Mouse (Mus musculus) left cerebral cortex, postnatal 36 days (tissue): Measurements from ENCODE around the gene Glb1. TPM values are rescaled to one million over a fixed set of nuclear protein-coding genes. Genes with fewer than 3 reads are reported as not detected.
"Not testable (repeated sequence)": the region's sequence is repeated elsewhere in the genome, so short reads cannot be mapped to it uniquely, and the experiment has no call there.

ENCODE experiments used
- DNase-seq, 2 experiments: peaks; one replicate each; pipeline ENCODE4 v3.0.0; 2021 to 2022; ENCODE audit warnings: low spot score in 2 of 2, mixed read lengths in 1 of 2
- intact Hi-C: fragments of 180-260 bp; cut with DNase I; formaldehyde crosslinking; loops from one replicate; pipeline ENCODE4 v1.15.1; 2025
- total RNA-seq, 2 experiments: library from RNA; stranded (reverse); gene quantifications; 2 replicates each; pipeline ENCODE4 v1.2.3; 2021

Glb1 gene
- total RNA-seq, 2 experiments from 2014 or later = 24.5 to 26.5 TPM

DNA sequence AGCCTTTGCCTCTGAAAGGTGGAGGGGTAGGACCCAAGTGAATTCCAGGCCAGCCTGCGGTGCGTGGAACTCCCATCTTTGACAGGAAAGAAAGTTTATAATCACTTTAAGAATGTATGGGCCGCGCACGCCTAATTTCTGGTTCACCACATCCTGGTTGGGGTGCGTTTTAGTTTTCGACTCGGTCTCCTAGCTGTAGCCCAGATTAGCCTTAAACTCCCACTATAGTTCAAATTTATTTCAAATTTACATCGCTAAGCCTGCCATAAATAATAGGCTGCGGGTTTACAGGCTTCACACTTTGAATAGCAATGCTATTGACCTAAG is 10.2 kb upstream of the Glb1 start:
- intact Hi-C loops = no loop called here
- no peak for DNase-seq

DNA sequence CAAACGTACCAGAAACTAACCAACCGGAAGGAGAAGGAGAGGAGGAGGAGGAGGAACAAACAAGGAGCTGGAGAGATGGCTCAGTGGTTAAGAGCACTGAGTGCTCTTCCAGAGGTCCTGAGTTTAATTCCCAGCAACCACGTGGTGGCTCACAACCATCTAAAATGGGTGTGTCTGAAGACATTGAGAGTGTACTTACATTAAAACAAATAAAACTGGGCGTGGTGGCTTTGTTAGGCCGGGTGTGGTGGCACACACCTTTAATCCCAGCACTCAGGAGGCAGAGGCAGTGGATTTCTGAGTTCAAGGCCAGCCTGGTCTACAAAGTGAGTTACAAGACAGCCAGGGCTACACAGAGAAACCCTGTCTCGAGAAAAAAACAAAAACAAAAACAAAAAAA is 6.7 kb upstream of the Glb1 start:
- intact Hi-C loops, DNase-seq: not testable (repeated sequence)

DNA sequence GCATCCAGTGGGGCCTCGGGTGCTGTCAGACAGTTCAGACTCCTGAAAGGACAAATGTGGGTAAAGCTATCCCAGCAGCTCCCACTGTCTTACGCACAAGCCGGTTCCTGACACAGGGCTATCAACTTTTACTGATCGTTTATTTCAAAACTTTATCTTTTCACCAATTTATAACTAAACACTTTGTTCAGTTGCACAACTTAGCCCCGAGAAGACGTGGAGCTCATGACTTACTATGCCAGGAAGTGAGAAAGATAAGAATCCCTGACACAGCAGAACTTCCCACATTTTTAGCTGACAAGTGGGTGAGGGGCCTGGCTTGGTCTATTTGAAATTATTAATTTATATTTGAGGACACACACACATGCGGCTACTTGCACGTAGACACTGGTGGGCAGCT is 6.2 kb upstream of the Glb1 start:
- intact Hi-C loops = no loop called here
- DNase-seq = no peak

DNA sequence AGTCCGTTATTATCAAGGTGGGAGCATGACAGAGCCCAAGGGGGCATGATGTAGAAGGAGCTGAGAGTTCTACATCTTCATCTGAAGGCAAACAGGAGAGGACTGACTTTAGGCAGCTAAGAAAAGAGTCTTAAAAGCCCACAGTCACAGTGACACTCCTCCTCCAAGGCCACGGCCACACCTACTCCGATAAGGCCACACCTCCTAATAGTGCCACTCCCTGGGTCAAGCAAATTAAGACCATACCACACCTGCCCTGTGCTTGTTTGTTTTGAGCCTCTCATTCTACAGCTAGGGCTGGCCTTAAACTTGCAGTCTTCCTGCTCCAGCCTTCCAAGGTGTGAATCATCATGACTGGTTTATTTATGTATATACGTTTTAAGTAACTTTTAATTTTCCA is 5.6 kb upstream of the Glb1 start:
- intact Hi-C loops = no loop called here
- no peak for DNase-seq

DNA sequence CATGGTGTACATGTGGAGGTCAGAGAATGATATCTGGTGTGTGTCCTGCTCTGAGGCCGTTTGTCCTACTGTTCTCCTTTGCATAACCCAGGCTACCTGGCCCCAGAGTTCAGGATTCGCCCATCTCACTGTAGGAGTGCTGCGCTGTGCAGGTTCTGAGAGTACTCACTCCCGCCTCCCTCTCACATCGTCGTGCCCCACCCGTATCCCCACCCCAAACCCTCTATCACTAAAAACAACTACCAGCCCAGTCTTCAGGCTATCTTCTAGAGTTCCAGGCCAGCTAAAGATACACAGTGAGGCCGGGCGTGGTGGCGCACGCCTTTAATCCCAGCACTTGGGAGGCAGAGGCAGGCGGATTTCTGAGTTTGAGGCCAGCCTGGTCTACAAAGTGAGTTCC is 1.2 kb upstream of the Glb1 start:
- no peak for DNase-seq
- intact Hi-C loops = no loop called here

DNA sequence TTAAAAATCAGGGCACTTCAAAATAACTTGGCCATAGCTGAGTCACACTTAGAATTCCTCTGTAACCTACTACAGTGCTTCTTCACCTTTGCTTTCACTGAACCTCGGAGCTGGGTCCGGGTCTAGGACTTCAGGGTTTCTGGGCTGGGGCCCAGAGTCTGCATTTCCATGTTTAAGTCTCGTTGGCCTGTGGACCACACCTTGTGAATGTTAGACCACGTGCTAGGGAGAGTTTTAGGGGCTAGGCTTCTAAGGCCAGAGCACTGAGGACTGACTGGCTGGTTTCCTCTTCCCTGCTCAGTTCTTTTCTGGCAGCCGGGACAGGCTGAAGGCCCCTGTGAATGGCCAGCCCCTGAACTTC is 308 bp upstream of the Glb1 start:
- no peak for DNase-seq
- intact Hi-C loops = no loop called here

DNA sequence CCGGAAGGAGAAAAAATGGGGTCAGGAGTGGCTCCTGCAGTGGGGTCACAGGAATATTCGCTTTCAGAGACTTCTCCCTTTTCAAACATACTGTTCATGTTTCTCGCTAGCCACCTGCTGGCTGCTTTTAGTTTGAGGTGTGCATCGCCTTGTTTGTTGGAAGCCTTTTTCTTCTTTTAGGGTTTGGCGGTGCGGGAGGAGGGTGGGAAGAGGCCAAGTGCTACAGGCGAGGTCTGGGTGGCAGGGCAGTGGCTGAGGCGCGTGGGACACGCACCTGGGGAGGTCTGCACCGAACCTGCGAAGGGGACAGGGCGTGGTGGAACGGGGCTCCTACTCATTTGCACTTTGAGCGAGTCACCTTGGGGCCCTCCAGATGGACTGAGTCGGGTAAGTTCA is 807 bp downstream of the Glb1 start:
- no peak for DNase-seq
- intact Hi-C loops = no loop called here

DNA sequence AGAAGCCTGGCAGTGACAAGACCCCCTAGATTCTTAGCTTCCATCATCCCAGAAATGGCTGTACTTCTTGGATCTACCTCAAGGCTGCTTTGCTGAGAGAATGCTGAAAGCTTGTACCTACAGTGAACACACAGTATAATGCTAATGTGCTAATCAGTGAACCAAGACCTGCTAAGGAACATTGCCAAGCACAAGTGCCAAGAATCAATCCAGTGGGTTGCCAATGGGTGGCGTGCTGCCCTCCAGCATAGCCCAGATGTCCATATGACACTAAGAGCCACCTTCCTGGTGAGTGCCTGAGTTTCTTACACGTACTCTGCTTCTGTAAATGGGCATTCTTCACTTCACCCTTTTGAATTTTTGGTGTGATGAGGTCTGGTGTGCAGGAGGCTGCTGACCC is 6.8 kb downstream of the Glb1 start:
- no peak for DNase-seq
- intact Hi-C loops = no loop called here

DNA sequence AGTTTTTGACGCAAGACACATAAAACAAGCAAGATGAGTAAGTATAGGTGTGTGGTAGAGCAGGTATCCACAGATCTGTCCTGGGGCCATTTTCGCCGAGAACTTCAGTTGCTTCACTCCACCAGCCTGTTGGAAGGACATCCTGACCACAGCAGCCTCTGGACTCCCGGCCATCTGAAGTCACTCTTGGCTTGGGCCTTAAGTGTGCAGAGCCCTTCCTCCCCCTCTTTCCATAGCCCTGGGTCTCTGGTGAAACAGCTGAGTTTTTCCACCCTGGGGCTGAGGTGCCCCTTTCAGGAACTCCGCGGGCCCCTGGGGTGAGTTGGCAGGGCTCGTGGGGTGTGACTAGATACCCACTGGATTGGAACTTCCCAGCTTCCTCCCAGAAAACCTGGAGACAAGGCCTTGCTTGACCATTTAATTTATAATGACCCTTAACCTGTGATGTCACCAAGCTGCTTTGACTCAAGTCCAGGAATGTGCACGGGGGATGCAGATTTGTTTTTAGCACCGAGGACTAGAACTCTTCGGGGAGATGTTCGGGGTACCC is 9.5 kb downstream of the Glb1 start:
- no peak for DNase-seq
- intact Hi-C loops = loop anchor here (5.0 kb wide), 1 partner anchor 87 kb away; no protein-coding TSS in a partner anchor

DNA sequence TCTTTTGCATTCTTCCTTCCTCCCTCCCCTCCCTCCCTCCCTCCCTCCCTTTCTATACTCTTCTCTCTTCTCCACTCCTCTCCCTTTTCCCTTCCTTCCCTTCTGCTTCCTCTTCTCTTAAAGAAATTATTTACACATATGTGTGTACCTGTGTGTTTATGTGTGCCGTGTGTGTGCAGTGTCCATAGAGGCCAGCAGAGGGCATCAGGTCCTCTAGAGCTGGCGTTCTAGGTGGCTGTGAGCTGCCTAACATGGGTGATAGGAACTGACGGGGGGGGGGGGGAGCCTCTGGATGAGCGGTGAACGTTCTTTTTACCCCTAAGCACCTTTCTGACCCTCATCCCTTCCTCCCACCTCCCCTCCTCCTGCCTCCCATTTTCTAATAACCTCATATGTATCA is 10.4 kb downstream of the Glb1 start:
- DNase-seq = no peak
- intact Hi-C loops = loop anchor here (5.0 kb wide), 1 partner anchor 86 kb away; no protein-coding TSS in a partner anchor

DNA sequence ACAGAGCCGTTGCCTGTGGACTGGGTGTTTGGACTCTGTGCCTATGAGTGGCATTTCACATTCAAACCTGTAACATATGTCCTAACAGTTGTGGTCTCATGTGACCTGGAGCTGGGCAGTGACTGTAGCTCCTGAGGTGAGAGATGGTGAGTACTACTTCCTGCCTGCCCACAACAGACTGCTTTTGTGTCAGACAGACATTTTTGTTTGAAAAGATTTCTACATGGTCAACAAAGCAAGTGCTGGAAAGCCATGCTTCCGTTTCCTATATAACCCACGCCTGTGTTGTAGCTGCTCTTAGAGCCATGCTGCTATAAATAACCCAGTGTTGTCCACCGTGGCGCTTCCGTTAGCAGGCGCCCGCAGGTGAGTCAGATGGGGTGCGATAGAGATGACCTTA is 11.5 kb downstream of the Glb1 start:
- DNase-seq = no peak
- intact Hi-C loops = loop anchor here (5.0 kb wide), 1 partner anchor 85 kb away; no protein-coding TSS in a partner anchor

DNA sequence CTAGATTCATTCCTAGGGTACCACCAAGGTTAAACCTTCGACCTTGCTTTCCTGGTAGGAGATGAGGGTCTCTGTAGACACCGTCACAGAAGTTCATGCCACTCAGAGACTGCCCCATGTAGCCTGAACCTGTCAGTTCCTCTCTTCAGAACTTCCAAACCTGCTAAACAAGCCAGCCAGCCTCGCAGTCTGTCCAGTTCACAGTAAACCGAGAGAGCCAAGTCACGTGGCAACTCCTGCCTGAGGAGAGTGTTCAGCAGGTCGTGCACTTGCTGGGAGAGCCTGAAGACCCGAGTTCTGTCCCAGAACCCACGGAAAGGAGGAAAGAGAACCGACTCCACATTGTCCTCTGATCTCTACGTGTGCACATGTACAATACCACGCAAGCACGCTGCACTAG is 13.0 kb downstream of the Glb1 start:
- DNase-seq = no peak
- intact Hi-C loops = loop anchor here (5.0 kb wide), 1 partner anchor 83 kb away; no protein-coding TSS in a partner anchor

DNA sequence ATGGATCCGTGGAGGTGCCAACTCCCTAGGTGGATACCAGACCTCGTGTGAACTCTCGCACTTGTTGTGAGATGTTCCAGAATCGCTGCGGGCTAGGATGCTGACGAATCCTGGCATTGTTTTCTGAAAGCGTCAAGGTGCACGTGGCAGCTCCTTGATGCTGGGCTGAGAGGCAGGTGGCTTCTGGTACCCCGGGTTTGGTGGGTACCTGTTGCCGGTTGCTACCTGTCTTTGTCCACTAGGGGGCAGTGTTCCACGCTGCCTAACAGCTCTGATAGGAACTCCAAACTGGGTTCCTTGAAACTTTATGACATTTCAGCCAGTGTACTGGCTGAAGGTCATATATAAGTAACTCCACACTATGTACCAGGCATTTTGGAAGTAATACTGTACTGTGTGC is 14.8 kb downstream of the Glb1 start:
- peak; percentile 21 to 26 for DNase-seq
- intact Hi-C loops = loop anchor here (5.0 kb wide), 1 partner anchor 167 kb away; no protein-coding TSS in a partner anchor

DNA sequence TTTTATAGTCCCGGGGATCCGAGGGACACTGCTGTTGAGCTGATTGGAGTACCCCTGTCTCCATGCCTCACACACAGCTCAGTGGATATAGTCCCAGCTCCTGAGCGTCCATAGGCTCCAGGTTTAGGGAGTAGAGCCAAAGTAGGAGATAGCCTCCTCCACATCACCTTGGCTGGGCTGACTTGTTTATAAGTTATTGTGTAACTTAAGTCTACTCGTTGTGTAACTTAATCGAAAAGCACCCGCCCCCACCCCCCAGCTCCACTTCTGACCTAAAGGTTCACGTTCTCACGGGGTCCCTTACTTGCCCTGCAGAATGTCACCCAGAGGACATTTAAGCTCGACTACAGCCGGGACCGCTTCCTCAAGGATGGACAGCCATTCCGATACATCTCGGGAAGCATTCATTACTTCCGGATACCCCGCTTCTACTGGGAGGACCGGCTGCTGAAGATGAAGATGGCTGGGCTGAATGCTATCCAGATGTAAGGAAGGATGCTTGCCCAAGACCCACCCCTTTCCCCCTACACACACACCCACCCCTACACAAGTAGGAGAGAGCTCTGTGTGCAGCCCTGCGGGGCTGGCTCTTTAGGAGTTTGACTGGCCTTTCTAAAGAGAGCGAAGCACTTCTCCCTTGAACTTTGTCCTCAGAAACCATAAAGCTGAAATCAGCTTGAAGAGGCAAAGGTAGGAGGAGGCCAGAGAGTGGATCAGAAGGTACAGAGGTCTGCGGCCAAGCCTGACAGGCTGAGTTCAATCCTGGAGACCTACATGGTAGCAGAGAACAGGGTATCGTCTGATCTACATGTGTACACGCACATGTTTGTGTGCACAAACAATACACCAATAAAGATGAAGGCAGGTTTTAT is 16.0 kb downstream of the Glb1 start:
- no peak for DNase-seq
- intact Hi-C loops = loop anchor here (5.0 kb wide), 1 partner anchor 165 kb away; no protein-coding TSS in a partner anchor

DNA sequence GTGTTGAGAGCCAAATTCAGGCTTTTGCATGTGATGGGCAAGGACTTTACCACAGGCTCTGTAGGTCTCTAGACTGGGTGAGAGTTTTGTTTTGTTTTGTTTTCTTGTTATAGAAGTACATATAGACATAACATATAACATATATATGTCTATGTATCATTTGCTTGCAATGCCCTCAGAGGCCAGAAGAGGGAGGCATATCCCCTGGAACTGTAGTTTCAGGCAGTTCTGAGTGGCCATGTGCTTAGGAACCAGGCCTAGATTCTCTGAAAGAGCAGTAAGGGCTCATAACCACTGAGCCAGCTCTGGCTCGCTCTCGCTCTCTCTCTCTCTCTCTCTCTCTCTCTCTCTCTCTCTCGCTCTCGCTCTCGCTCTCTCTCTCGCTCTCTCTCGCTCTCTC is 17.3 kb downstream of the Glb1 start:
- DNase-seq = no peak

DNA sequence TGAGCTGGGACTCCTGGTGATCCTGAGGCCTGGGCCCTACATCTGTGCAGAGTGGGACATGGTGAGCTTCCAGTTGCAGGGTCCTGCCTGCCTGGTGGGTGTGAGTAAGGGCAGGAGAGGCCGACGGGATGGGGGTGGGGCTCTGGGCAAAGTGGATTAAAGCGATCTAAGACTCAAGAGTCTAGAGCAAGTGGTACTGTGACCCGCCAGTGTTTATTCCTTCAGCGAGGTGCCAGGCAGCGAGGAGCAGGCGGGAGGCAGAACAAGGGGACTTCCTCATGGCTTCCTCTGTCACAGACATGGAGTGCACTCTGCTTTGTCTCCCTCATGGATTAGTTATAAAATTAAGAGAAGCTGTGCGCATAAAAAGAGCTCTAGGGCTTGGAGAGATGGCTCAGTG is 19.6 kb downstream of the Glb1 start:
- no peak for DNase-seq
- intact Hi-C loops = no loop called here

More for the DNA sequence above, 17.3 kb downstream of the Glb1 start:
- intact Hi-C loops = loop anchor here (5.0 kb wide), 1 partner anchor 164 kb away; no protein-coding TSS in a partner anchor

DNA sequence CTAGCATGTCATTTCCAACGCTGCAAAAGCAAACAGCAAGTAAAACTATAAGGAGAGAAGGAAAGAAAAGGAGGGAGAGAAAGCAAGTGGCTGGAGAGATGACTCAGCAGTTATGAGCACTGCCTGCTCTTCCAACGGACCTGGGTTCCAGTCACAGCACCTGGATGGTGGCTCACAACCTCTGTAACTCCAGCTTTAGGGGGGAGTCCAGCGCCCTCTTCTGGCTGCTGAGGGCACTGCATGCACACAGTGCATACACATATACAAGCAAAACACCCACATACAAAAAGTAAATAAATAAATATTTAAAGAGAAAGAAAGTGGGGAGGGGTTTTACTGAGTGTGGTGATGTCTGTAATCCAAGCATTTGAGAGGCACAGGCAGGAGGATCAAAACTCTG is 20.2 kb downstream of the Glb1 start:
- no peak for DNase-seq
- intact Hi-C loops = no loop called here

DNA sequence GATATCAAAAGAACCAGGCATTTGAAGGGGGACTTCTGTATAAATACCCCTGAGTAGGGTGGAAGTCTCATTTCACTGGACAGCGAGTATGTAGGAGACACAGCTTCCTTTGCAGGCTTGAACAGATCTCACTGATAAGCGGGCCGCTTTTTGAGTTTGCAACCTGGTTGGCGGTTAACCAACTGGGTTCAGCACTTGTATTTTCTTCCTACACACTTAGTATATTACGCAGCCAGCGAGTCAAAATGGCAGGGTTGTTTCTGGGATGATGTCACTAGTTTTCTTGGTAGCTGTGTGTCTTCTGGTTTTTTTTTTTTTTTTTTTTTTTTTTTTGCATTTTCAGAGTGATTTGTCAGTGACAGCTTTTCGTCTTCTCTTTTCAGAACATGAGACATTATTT is 20.9 kb downstream of the Glb1 start:
- intact Hi-C loops = no loop called here
- DNase-seq = no peak

DNA sequence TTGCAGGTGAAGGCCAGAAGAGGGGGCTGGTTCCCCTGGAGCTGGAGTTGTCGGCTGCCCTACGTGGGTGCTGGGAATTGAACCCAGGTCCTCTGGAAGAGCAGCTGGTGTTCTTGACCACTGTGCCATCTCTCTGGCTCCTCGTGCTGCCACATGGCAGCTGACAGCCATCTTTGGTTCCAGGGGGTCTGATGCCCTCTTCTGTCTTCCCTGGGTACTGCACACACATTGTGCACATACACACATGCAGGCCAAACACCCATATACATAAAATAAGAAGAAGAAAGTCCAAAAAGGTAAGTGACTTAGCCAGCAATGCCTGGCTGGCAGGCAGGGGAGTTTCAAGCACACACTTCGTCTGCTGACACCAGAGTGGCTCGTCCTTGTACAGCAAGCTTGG is 24.7 kb downstream of the Glb1 start:
- DNase-seq = no peak
- intact Hi-C loops = no loop called here

DNA sequence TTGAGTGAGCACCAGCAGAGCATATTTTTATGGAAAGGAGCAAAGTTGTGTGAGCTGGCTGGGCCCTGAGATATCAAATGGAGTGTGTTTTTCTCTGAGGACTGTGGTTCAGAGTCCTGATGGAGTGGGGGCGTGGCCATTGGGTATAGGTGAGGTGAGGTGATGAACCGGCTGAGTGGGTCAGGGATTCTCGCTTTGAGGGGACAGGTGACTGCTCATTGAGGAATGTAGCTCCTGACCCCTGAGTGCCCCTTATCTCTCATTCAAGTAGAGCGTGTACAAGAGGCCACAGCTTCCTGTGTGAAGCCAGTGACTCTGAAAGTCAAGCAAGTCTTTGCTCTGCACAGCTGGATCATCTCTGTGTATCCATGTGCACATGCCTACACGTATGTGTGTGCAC is 25.3 kb downstream of the Glb1 start:
- DNase-seq = no peak
- intact Hi-C loops = no loop called here

DNA sequence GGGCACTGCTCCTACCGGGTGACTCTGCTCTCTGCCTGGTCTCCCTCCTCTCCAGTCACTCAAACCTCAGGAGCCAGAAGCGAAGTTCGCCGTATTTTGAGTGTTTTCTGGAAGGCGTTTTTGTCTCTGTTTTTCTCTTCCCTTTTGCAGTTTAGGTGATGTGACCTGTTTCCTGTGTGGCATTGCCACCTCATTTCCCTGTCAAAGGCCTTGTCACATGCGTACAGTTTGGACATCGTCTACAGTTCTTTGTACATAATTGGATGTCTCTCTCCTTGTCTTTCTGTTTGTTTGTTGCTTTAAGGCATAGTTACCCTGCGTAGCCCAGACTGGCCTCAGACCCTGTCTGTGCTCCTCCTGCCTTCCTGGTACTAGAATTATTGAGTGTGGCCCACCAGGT is 26.5 kb downstream of the Glb1 start:
- DNase-seq = no peak
- intact Hi-C loops = no loop called here
